Mouse (Mus musculus): ENCODE data around the gene Ppdpf. TPM values are rescaled to one million over a fixed set of nuclear protein-coding genes. Genes with fewer than 3 reads are reported as not detected.

Gene Ppdpf
- total and polyA plus RNA-seq, 3 experiments, result 60.0 to 113 (median 71.2) TPM

DNA sequence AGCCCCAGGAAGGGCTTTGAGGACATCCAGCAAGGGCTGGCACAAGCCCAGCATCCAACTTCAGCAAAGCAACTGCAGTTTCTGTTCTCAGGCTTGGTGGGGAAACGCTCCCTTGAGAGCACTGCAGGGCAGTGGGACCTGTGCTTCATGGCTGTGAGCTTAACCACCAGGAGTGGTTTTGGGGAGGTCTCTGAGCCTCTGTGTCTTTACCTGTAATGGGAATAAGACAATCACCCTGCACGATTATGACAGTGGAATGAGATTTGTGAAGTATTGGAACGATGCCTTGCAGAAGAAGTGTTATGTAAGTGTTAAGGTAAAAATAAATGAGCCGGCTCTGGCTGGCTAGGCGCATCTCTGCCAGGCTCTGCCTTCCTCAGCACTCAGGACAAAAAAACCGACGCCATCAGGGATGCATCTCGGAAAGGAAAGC, 44.3 kb upstream of the Ppdpf start:
- TF ChIP-seq MXI1 (IDR thresholded peaks at IDR 0.05; ENCODE audit: low read depth, low read length), result no peak
- in situ Hi-C loops (cut with MboI; ENCODE audit: low pct_ligation_motif_present, low pct_unique_long_range_greater_than_20kb, low sequenced_read_pairs) (no loop called here), dilution Hi-C loops (cut with MboI; ENCODE audit: extremely low pct_ligation_motif_present, extremely low pct_unique_long_range_greater_than_20kb, low sequenced_read_pairs) (no loop called here)
- no peaks in the 10 kb centered on the region for H3K4me1 ChIP-seq (ENCODE audit: control insufficient read depth in 1 of 2, insufficient read depth in 2 of 2)
- H3K9me3 ChIP-seq (replicated peaks; ENCODE audit: low read length), result no peaks in the 10 kb centered on the region
- no peaks in the 10 kb centered on the region for H3K36me3 ChIP-seq (replicated peaks in 1 of 2; ENCODE audit: control insufficient read depth in 1 of 2, insufficient read depth in 1 of 2, low read length in 1 of 2)
- no peaks in the 10 kb centered on the region for H3K79me2 ChIP-seq (replicated peaks; ENCODE audit: control insufficient read depth, extremely low read depth, insufficient read depth, poor library complexity, severe bottlenecking)
- H3K27me3 ChIP-seq (replicated peaks), result peaks cover 91% of the 10 kb centered on the region
- DNase-seq (ENCODE audit: extremely low read depth), result no peak
- H3K4me2 ChIP-seq (ENCODE audit: insufficient read depth, low read depth, poor library complexity, severe bottlenecking), result no peak overlapping the region
- H3K27ac ChIP-seq (ENCODE audit: insufficient read depth, low read depth), result no peak overlapping the region
- no peak overlapping the region for H3K9ac ChIP-seq (ENCODE audit: insufficient read depth, low read depth)
- no peak overlapping the region for H3K4me3 ChIP-seq (replicated peaks in 1 of 3; ENCODE audit: low read depth in 2 of 3, low read length in 2 of 3, poor library complexity in 1 of 3)

DNA sequence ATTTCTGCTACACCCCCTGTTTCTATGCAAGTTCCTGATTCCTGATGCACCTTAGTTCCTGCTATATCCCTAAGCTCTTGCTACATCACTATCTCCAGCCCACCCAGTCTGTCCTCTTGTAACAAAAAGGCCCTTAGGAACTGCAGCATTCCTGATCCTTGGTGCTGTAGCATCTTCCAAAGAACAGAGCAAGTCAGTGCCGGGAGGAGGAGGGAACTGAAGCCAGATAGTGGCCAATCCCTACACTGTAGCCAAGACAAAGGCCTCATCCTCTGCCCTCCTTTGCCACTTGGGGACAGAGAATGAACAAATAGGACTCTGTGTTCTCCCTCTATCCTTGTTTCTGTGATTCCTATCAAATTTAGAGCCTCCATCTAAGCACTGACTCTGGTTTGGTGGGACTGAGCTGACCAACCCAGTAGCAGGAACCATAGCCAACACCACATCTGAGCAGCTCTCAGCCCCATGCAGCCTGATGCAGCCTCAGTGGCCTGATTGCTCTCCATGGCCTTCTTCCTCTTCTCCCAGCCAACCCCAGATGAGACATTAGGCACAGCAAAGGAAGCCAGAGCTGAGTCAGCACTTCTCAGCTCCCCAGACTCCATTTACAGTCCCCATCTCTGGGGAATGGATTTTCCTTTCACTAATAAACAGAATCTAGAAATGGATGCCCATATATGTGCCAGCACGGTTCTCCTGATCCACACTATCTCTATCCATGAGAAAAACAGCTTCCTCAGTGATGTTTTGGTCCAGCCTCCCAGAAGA, 43.4 kb upstream of the Ppdpf start:
- dilution Hi-C loops (cut with MboI; ENCODE audit: extremely low pct_ligation_motif_present, extremely low pct_unique_long_range_greater_than_20kb, low sequenced_read_pairs) (no loop called here), in situ Hi-C loops (cut with MboI; ENCODE audit: low pct_ligation_motif_present, low pct_unique_long_range_greater_than_20kb, low sequenced_read_pairs) (no loop called here)
- H3K27me3 ChIP-seq (replicated peaks), result peaks cover 92% of the 10 kb centered on the region
- H3K27ac ChIP-seq (ENCODE audit: insufficient read depth, low read depth), result no peak overlapping the region
- no peaks in the 10 kb centered on the region for H3K36me3 ChIP-seq (replicated peaks in 1 of 2; ENCODE audit: control insufficient read depth in 1 of 2, insufficient read depth in 1 of 2, low read length in 1 of 2)
- H3K79me2 ChIP-seq (replicated peaks; ENCODE audit: control insufficient read depth, extremely low read depth, insufficient read depth, poor library complexity, severe bottlenecking), result no peaks in the 10 kb centered on the region
- no peak overlapping the region for H3K4me2 ChIP-seq (ENCODE audit: insufficient read depth, low read depth, poor library complexity, severe bottlenecking)
- H3K9me3 ChIP-seq (replicated peaks; ENCODE audit: low read length), result no peaks in the 10 kb centered on the region
- H3K9ac ChIP-seq (ENCODE audit: insufficient read depth, low read depth), result no peak overlapping the region
- H3K4me3 ChIP-seq (replicated peaks in 1 of 3; ENCODE audit: low read depth in 2 of 3, low read length in 2 of 3, poor library complexity in 1 of 3), result no peak overlapping the region
- TF ChIP-seq NELFE (IDR thresholded peaks at IDR 0.05; ENCODE audit: low read depth, low read length), result no peak
- TF ChIP-seq MAFK (IDR thresholded peaks at IDR 0.05; ENCODE audit: insufficient replicate concordance, low read length), result peak; percentile 72
- TF ChIP-seq NRF1 (IDR thresholded peaks at IDR 0.05; ENCODE audit: low read depth, low read length), result no peak
- peaks cover 0 to 8% of the 10 kb centered on the region in 2 experiments; a peak in 3 of 4 replicates for H3K4me1 ChIP-seq (ENCODE audit: control insufficient read depth in 1 of 2, insufficient read depth in 2 of 2)
- DNase-seq (ENCODE audit: extremely low read depth), result no peak

DNA sequence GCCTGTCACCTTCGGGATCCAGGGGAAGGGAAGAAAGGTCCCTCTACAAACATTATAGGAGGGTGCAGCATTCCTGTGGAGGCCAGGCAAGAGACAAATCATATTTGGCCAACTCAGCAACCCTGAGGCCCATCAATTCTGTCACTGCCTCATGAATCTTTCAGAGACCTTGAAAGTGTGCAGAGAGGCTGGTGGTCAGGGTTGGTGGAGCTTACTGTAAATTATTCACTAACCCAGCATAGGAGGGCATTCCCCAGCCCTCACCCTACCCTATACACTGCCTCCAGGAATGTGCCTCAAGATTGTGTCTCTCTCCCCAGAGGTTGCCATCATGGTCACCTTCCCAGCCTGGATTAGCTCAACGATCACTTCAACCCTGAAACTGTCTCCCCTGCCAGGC, 42.4 kb upstream of the Ppdpf start:
- H3K36me3 ChIP-seq (replicated peaks in 1 of 2; ENCODE audit: control insufficient read depth in 1 of 2, insufficient read depth in 1 of 2, low read length in 1 of 2), result no peaks in the 10 kb centered on the region
- H3K4me3 ChIP-seq (replicated peaks in 1 of 3; ENCODE audit: low read depth in 2 of 3, low read length in 2 of 3, poor library complexity in 1 of 3), result no peak overlapping the region

More for the DNA sequence above, 42.4 kb upstream of the Ppdpf start:
- dilution Hi-C loops (cut with MboI; ENCODE audit: extremely low pct_ligation_motif_present, extremely low pct_unique_long_range_greater_than_20kb, low sequenced_read_pairs) (no loop called here), in situ Hi-C loops (cut with MboI; ENCODE audit: low pct_ligation_motif_present, low pct_unique_long_range_greater_than_20kb, low sequenced_read_pairs) (no loop called here)
- H3K27ac ChIP-seq (ENCODE audit: insufficient read depth, low read depth), result no peak overlapping the region
- peaks cover 1 to 9% of the 10 kb centered on the region in 2 experiments; a peak in 3 of 4 replicates for H3K4me1 ChIP-seq (ENCODE audit: control insufficient read depth in 1 of 2, insufficient read depth in 2 of 2)
- H3K4me2 ChIP-seq (ENCODE audit: insufficient read depth, low read depth, poor library complexity, severe bottlenecking), result no peak overlapping the region
- H3K79me2 ChIP-seq (replicated peaks; ENCODE audit: control insufficient read depth, extremely low read depth, insufficient read depth, poor library complexity, severe bottlenecking), result no peaks in the 10 kb centered on the region
- H3K27me3 ChIP-seq (replicated peaks), result peaks cover 95% of the 10 kb centered on the region
- no peaks in the 10 kb centered on the region for H3K9me3 ChIP-seq (replicated peaks; ENCODE audit: low read length)
- no peak for DNase-seq (ENCODE audit: extremely low read depth)
- TF ChIP-seq TBP (conservative IDR thresholded peaks at IDR 0.05; ENCODE audit: low read depth, low read length) (no peak), JUN (IDR thresholded peaks at IDR 0.05; ENCODE audit: insufficient read depth, low read depth, low read length) (no peak), MAX (IDR thresholded peaks at IDR 0.05; ENCODE audit: low read length) (no peak), MYC (IDR thresholded peaks at IDR 0.05; ENCODE audit: low read depth, low read length) (no peak), TCF12 (IDR thresholded peaks at IDR 0.05; ENCODE audit: low read depth, low read length) (no peak), PAX5 (IDR thresholded peaks at IDR 0.05; ENCODE audit: low read length) (no peak), MXI1 (IDR thresholded peaks at IDR 0.05; ENCODE audit: low read depth, low read length) (no peak), SIN3A (IDR thresholded peaks at IDR 0.05; ENCODE audit: low read length) (no peak), POLR2A (IDR thresholded peaks at IDR 0.05; ENCODE audit: low read depth, low read length) (no peak), E2F4 (IDR thresholded peaks at IDR 0.05; ENCODE audit: insufficient replicate concordance, low read depth, low read length) (no peak), HCFC1 (IDR thresholded peaks at IDR 0.05; ENCODE audit: low read depth, low read length) (no peak), ZKSCAN1 (IDR thresholded peaks at IDR 0.05; ENCODE audit: borderline replicate concordance, low read depth, low read length) (no peak), GABPA (IDR thresholded peaks at IDR 0.05; ENCODE audit: insufficient replicate concordance, low read depth, low read length) (no peak), SMC3 (IDR thresholded peaks at IDR 0.05; ENCODE audit: low read depth, low read length) (no peak), BHLHE40 (IDR thresholded peaks at IDR 0.05; ENCODE audit: low read depth, low read length) (no peak), EP300 (IDR thresholded peaks at IDR 0.05; ENCODE audit: low read length) (no peak), CTCF (conservative IDR thresholded peaks at IDR 0.05 in 1 of 2, IDR thresholded peaks at IDR 0.05 in 1 of 2; ENCODE audit: low read depth in 2 of 2, low read length in 2 of 2) (no peak)
- H3K9ac ChIP-seq (ENCODE audit: insufficient read depth, low read depth), result no peak overlapping the region
